Mouse (Mus musculus) neutrophil, adult 5-6 weeks (primary cell): ENCODE data around the gene Lsm3. TPM values are rescaled to one million over a fixed set of nuclear protein-coding genes. Genes with fewer than 3 reads are reported as not detected.
"Not testable (repeated sequence)": the region's sequence is repeated elsewhere in the genome, so short reads cannot be mapped to it uniquely, and the experiment has no call there.

ENCODE experiments used
- ATAC-seq: fragments of 151-379, 151-347 bp; 2 replicates; pipeline ENCODE4 v1.8.0; 2017; ENCODE audit warnings: mild to moderate bottlenecking, moderate TSS enrichment; ENCODE audit not compliant: insufficient number of reproducible peaks, poor library complexity, low FRiP score, severe bottlenecking; ENCODE audit errors: extremely low read depth
- total RNA-seq: library from RNA; stranded (forward); fragments of 200-1000 nt; gene quantifications from 2 replicates; pipeline ENCODE4 v1.2.3, GENCODE M21; 2017

Lsm3 gene
- 61.2 and 94.0 TPM in 2 replicates for total RNA-seq

DNA sequence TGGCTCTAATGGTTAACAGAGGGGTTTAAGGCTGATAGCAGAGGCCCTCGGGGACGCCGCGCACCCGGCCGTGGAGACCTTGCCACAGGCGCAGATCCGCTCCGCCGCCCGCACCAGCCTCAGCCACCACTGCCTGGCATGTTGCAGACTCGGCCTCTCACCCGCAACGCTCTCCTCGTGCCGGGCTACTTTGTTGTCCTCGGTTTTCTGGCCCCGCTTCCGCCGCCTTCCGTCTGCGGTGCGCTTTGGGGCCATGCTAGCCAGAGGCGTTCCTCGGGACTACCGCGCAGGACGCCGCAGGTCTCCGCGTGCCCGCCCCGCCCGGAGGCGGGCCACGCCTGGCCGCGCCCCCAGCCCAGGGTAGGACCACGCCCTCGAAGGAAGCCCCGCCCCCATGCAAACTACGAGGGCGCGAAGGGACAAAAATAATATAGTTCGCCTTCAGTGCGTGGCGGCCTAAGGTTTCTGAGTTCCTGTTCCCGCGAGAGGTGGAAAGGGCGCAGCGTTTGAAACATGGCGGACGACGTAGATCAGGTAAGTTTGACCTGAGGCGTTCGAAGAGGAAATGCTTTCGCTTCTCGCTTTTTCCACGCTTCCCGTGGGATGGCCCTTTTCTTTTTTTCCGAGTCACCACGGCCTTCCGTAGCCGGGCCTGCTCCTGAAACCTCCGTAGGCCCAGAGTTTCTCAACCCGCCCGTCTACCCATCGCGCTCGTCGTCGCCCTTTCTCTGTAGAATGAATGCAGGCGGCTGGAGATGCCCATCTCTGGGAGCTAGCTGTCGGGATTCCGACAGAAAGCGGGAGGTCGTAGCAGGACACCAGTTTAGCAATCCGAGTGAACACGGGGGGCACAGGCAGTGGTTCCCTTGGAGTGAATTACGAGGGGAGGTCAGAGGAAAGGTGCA, at the start of gene Lsm3, which contains the start of gene Xpc:
TSS of gene Lsm3 (plus strand) at position 384 of the 905 bp plus-strand sequence.
TSS of gene Xpc (minus strand) at position 344 of the 905 bp plus-strand sequence.
- peak; percentile 97 for ATAC-seq

DNA sequence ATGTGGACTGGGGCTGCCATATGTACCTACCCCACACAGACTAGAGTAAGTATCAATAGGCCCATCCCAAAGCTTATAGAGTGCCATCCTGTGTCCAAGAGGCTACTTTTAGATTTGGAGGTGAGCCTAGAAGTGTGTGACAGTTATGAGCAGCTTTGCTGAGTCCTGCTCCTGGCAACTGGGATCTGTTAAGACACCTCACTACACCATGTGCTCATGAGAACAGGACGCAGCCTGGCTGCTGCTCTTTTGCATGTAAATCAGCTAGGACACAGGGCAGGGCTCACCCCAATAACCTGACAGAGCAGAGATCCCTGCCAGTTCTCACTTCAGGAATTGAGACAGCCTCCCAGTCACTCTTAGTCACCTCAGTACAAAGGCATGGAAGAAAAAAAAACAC, 48.6 kb upstream of the Lsm3 start:
- ATAC-seq: no peak

- ATAC-seq: no peak
Measured at GRCm38 (mm10) chr6:91470712-91471111, 45.0 kb upstream of the Lsm3 start.

DNA sequence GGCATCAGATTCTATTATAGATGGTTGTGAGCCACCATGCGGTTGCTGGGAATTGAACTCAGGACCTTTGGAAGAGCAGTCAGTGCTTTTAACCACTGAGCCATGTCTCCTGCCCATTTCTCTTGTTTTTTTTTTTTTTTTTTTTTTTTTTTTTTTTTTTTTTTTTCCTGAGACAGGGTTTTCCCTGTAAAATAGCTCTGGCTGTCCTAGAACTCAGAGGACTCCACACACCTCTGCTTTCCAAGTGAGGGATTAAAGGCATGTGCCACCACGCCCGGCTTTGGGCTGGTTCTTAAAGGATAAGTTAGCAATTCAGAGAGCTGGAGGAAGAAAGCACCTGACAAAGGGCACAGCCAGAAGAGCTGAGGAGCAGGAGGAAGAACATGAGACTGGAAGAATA, 44.3 kb upstream of the Lsm3 start:
- not testable (repeated sequence) for ATAC-seq

DNA sequence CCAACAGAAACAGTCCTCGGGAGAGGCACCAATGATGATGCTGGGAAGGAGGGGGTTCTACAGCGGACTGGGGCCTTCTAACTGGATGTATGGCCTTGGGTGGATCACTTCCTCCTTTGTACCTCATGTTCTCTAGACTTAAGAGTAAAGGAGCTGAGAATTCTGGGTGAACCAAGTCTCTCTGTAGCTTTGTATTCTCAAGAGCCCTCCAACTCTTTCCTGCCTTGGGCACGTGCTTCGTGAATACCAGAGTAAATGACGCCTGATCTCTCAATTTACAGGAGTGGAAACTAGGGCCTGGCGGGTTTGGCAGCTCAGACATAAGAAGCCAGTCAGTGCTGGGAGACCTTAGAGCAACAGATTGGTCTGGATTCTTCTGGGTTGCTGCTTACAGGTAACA, 43.4 kb upstream of the Lsm3 start:
- no peak for ATAC-seq

DNA sequence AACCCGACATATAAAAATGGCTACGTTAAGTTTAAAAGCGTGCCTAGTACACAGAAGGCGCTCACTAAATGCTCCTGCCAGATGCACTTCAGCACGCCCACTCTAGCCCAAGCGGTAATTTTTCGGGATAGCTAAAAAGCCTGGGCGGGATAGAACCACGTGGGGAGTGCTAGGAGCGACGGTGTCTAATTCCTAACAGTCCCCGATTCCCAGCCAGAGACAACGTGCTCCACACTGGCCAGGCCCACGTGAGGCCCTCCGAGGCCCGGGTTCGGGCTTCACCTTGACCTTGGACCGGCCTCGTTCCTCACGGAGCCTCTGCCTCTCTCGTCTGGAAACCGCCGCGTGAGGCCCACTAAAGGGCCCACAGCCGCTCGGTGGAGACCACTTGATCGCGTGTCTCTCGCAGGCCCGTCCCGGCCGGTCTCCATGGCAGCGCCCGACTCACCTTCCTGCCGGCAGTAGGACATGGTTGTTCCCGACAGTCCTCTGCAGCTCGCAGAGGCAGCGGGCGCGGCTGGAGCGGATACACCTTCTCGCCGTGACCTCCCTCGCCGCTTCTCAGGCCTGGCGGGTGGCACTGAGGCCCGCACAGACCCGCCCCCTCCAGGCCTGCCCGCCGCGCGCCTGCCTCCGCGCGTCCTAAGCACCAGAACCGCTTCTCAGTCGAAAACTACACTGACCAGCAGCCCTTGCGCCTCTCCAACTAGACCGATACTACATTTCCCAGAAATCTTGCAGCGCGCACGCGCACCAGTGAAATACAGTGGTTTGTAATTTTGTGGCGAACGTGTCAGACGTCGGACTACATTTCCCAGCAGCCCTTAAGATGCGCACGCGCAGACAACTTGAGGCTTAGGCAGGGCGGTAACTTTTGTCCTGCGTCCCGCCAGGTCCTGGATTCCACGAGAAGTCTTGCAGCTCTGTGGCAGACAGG, 42.6 kb upstream of the Lsm3 start, which contains the start of the genes Chchd4 and Tmem43:
TSS of gene Chchd4 (minus strand) at position 679 of the 937 bp plus-strand sequence.
TSS of gene Tmem43 (plus strand) at position 836 of the 937 bp plus-strand sequence.
- ATAC-seq: peak; percentile 90

- no peak for ATAC-seq
Measured at GRCm38 (mm10) chr6:91473805-91474440, 41.8 kb upstream of the Lsm3 start.

DNA sequence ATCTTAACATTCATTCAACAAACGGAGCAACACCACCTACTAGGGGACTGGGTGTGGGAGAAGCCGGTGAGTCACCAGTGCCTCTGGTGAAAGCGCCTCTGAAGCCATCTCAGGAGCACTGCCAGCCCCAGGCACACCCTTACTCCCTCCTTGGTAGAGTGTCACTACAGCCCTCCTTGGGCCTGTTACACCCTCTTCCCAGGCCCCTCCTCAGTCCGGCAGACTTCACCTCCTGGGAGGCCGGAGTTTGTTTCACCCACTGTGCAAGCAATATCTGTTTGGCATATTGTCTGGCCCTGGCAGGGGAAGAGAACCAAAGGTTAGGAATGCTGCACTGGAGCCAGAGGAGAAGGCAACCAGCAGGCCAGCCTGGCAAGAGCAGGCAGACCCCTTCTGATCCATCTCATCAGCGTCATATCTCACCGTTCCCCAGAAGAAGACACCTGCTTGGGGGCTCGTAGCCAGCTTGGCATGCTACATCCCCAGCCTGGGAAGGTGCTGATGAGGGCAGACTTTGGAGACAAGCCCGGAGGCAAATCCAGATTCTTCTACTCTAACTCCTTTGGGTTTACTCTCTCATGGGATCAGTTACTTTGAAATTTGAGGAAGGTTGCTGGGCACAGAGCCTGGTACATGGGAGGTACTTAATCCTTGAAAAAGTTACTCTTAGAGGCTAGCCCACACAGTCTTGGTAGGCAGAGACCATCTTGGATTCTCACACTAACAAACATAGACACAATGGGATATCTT, 41.1 kb upstream of the Lsm3 start:
- no peak for ATAC-seq

GRCm38 (mm10) chr6:91476541-91476940, 39.2 kb upstream of the Lsm3 start:
- ATAC-seq: no peak

GRCm38 (mm10) chr6:91483371-91483770, 32.4 kb upstream of the Lsm3 start:
- ATAC-seq: no peak

- ATAC-seq: no peak
Measured at GRCm38 (mm10) chr6:91486736-91487453, 28.8 kb upstream of the Lsm3 start.

DNA sequence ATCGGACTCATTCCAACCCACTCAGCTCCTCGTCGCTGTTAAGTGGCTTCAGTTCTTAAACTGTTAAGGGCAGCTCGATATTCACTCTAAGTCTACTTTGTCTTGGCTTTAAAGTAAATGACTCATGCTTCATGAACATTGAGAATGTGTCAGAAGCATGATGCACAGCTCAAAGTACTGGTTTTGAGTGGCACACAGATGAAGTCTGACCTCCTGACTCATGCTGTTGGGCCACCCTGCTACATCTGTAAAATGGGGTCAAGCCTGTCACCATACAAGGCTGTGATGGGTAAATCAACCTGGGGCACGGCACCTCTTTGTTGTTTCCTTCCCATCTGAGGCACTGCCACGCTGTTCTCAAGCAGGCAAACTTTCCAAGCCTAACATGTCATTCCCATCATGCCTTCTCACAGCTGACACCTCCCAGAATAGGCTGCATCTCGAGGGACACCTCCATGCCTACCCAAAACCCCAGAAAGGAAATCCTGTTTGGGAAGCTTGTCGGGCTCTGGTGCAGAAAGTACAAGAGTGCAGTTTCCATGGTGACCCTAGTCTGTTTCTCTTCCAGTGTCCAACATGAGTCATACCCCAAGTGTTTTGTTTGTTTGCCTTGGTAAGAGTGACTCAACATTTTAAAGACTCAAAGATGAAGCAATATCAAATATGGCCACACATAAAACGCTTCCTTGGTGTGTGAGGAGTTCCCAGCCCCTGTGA, 27.1 kb upstream of the Lsm3 start:
- ATAC-seq: peak; percentile 64

DNA sequence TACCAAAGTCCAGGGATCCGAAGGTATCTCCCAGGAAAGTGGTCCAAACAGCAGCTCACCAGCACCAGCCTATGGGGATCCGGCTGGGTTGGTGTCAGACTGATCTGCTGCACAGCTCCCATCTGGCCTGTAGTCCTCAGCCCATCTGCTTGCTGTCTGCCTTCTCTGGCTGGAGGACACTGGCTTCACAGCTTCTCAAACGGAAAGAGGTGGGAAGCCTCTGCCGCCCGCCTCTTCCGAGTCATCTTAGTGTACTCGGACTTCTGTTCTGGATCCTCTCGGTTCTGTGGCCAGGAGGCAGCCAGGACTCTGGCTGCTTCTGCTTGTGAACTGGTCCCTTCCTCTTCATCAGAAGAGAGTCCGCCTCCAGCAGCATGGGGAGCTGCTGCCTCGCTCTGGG, 25.9 kb upstream of the Lsm3 start:
- ATAC-seq: no peak

GRCm38 (mm10) chr6:91491004-91491403, 24.7 kb upstream of the Lsm3 start:
- ATAC-seq: no peak

DNA sequence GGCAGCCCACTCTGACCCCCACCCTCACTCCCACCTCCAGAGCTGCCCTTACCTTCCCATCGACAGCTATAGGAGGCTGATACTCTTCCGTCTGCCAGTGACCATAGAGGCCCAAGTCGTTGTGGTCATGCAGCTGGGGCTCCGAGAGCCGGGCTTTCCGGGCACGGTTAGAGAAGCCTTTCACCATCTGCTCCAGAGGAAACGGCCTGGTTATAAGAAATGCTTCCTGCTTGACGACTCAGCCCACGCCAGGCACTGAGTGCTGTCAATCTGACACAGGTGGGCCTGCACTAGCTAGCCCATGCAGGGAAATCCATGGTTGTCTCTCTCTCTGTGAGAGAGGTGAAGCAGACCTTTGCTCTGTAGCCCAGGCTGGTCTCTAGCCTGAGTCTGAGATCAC, 22.7 kb upstream of the Lsm3 start:
- ATAC-seq: no peak

DNA sequence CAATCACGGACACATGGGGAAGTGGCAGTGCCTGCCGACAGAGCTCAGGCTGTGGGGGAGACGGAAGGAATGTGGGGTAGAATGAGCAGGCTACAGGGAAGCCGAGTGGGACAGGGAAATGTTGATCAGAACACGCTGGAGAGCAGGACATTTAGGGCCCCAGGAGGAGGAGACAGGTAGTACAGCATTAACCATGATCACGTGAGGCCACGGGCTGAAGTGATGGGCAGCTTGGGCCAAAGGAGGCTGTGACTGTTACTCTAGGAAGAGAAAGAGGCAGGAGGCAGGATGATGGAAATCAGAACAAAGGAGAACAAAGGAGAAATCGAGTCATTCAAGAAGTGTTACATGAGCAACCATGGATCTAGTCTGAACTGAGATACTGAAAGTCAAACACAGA, 21.2 kb upstream of the Lsm3 start:
- no peak for ATAC-seq

- no peak for ATAC-seq
Measured at GRCm38 (mm10) chr6:91503302-91503701, 12.4 kb upstream of the Lsm3 start.
